Mouse (Mus musculus) ES-Bruce4 (cell line): ENCODE measurements around the gene Klhl22.

Source experiments
- CTCF ChIP-seq: IDR thresholded peaks from one replicate; pipeline ENCODE4 v1.8.1; 2011; ENCODE audit warnings: low read depth, low read length
- EP300 ChIP-seq: IDR thresholded peaks from 2 replicates; pipeline ENCODE4 v1.6.1; 2011; ENCODE audit warnings: low read depth, low read length; ENCODE audit not compliant: insufficient read depth
- POLR2A ChIP-seq: IDR thresholded peaks from one replicate; pipeline ENCODE4 v1.8.1; 2011; ENCODE audit warnings: low read length; ENCODE audit not compliant: insufficient read depth

DNA sequence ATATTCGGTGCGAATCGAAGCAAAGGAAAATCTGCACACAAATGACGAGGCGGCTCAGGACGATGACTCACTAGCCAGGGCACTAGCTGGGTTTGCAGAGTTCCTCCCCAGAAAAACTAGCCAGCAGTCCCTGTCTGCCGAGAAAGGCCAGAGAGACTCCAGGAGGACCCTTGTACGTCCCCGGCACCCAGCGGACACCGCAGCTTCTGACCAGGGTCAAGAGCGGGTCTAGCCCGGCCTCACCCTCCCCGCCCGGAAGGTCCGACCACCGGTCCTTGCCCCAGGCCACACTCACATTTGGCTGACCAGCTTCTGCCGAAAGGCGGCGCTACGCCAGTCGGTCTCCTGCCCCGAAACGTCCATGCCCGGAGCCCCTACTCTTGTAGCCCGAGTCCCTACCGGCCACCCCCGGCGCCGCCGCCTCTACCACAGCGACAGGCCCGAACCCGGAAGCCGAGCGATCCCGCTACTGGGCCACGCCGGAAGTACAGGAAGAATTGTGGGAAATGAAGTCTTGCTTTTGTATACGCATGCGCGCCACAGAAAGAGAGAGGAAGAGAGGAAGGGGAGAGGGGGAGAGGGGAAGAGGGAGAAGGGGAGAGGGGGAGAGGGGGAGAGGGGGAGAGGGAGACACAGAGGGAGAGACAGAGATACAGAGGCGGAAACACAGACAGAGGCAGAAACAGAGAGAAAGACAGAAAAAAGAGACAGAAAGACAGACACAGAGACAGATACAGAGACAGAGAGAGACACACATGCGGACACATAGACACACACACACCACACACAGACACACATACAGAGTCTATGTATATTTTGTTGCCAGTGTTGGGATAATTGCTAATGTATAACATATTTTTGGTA lies 36.7 kb upstream of the Klhl22 start:
- TF ChIP-seq POLR2A (no peak), CTCF (peak; percentile 34), EP300 (no peak)
